Mouse (Mus musculus): ENCODE measurements at regions not wholly inside any gene's neighbourhood (a gene's known extent, or its start where the extent isn't known, plus 50 kb on each side); places are given as distances from the start of the nearest gene placed in this dataset.

DNA sequence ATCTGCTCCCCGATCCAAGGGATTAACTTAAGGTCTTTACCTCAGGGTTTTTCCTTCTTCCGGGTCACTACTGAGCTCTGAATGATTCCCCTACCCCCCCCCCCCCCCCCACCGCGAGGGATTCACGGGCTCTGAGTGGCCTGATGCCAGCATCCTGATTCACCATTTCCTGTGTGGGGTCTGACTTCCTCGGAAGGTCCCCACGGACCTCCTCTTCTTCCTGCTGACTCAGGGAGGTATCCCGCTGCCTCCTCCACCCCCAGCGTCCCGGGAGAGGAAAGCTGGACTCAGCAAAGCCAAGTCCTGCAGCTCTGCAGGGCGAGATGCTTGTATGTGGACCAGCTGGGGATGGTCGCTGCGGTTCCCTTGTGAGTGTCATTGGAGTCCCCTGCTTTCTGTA, 110.5 kb upstream of the Zfp217 start:
- no peak for DNase-seq (ENCODE audit: low spot score)

DNA sequence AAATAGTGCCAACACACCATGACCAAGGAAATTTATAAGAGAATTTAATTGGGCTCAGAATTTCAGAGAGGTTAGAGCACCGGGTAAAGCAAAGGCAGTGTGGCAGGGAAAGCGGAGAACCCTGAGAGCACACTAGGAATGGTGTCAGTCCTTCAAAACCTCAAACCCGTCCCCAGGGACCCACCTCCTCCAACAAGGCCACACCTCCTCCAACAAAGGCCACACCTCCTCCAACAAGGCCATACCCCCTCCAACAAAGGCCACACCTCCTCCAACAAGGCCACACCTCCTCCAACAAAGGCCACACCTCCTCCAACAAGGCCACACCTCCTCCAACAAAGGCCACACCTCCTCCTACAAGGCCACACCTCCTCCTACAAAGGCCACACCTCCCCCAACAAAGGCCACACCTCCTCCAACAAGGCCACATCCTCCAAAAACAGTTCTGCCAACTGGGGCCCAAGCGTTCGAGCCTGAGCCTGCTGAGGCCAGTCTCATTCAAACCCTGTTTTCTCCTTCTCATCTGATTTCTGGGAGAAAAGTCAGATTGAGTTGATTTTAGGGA, 109.8 kb upstream of the Zfp217 start:
- DNase-seq (ENCODE audit: low spot score): no peak

DNA sequence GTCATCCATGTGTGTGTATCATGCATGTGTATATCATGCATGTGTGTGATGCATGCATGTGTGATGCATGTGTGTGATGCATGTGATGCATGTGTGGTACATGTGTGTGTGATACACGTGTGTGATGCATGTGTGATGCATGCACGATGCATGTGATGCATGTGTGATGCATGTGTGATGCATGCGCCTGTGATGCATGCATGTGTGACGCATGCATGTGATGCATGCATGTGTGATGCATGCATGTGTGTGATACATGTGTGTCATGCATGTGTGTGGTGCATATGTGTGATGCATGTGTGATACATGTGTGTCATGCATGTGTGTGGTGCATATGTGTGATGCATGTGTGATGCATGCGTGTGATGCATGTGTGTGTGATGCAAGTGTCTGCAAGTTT, 108.1 kb upstream of the Zfp217 start:
- no peak for DNase-seq (ENCODE audit: low spot score)

GRCm38 (mm10) chr2:170255533-170255932, 107.6 kb upstream of the Zfp217 start:
- DNase-seq (ENCODE audit: low spot score): no peak

DNA sequence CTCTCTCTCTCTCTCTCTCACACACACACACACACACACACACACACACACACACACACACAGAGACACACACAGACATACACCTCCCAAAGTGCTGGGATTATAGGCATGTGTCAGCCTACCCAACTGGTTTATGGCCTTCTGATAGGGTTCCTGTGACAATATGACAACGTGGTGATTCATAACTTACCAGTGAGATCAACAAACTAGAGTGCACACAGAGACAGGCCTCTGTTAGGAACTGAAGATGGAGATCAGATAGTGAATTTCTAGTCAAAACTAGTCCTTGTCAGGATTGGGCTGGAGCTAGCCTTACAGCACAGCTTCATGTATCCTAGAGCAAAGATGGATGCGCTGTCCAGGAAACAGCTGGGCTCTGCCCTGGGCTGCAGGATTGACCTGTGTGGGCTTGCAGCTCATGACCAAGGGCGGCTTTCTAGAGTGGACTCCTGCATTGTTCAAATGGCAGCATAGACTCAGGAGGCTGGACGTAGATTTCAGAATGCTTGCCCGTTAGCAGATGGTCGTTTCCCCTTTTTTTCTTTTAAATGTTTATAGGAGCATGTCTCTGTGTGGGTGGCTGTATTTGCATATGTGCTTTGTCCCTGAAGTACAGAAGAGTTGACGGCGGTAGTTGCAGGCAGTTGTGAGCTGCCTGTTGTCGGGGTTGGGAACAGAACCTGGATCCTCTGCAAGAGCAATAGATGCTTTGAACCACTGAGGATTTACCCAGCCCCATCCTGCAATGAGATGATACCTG, 106.0 kb upstream of the Zfp217 start:
- no peak for DNase-seq (ENCODE audit: low spot score)

DNA sequence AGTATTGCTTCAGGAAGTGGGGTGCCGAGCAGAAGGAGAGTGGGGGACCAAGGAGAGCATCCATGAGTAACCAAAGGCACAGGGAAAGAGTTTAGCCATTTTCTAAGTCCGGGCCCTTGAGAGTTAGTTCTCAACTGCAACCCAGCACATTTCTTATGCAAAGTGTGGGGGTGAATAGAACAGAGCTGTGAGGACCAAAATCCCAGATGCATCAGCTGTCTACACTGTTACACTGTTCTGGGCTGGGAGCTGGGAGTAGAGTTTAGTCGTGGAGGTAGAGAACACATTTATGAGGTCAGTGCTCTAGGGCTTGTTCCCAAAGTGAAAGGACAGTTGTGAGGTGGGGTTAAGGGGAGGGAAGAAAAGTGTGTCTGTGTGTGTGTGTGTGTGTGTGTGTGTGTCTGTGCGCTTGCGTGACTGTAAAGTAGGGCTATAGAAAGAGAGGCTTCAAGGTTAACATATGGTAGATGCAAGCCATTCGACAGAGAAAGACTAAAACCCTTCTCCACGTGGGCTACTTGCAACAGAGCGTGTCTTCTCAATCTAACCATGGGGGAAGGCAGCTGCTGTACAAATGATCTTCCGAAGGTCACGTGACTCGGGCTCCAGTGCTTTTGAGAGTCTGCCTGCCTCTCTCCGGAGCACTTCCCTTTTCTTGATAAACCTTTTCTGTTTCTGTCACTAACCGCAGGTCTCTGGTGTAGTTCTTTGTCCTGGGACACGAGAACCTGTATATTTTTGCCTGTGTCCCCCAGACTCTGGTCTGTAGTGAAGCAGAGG, 104.5 kb upstream of the Zfp217 start:
- peak; percentile 33 for DNase-seq (ENCODE audit: low spot score)

- DNase-seq (ENCODE audit: low spot score): no peak
These were observed 102.8 kb upstream of the Zfp217 start for GRCm38 (mm10) chr2:170250680-170251079.

- DNase-seq (ENCODE audit: low spot score): no peak
These were observed 100.0 kb upstream of the Zfp217 start for GRCm38 (mm10) chr2:170247702-170248445.

- no peak for DNase-seq (ENCODE audit: low spot score)
These were observed 97.9 kb upstream of the Zfp217 start for GRCm38 (mm10) chr2:170245637-170246341.

GRCm38 (mm10) chr2:170244108-170244507, 96.2 kb upstream of the Zfp217 start:
- no peak for DNase-seq (ENCODE audit: low spot score)

DNA sequence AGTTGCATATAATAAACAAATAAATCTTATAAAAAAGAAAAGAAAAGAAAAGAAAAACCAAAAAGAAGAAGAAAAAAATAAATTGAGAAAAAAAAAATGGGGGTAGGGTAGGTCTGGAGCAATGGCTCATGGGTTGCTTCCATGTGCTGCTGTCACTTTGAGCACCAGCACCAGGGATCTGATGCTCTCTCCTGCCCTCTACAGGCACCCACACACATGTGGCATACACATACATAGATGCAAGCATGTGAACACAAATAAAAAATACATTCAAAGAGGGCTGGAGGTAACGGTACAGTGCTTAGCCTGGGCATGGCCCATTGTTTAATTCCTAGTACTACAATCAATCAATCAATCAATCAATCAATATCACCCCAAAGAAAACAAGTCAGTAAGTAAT, 90.1 kb upstream of the Zfp217 start:
- no peak for DNase-seq (ENCODE audit: low spot score)

DNA sequence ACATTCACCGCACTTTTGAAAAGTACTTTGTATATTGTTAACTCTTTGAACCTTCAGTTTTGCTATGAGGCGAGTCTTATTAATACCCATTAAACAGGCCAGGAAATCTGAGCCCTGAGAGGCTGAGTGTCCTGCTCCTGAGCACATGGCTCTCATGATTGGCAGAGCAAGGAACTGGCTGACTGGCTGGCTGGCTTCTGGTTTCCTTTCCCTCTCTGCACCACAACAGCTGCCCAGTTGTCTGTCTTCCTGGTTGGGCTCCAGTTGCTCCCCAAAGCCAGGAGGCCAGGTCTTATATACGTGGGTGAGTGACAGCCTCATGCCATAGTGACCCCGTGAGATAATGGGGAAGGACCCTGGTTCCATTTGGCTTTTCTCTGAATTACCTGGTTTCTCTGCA, 85.5 kb upstream of the Zfp217 start:
- no peak for DNase-seq (ENCODE audit: low spot score)

- no peak for DNase-seq (ENCODE audit: low spot score)
These were observed 81.7 kb upstream of the Zfp217 start for GRCm38 (mm10) chr2:170229461-170230080.

DNA sequence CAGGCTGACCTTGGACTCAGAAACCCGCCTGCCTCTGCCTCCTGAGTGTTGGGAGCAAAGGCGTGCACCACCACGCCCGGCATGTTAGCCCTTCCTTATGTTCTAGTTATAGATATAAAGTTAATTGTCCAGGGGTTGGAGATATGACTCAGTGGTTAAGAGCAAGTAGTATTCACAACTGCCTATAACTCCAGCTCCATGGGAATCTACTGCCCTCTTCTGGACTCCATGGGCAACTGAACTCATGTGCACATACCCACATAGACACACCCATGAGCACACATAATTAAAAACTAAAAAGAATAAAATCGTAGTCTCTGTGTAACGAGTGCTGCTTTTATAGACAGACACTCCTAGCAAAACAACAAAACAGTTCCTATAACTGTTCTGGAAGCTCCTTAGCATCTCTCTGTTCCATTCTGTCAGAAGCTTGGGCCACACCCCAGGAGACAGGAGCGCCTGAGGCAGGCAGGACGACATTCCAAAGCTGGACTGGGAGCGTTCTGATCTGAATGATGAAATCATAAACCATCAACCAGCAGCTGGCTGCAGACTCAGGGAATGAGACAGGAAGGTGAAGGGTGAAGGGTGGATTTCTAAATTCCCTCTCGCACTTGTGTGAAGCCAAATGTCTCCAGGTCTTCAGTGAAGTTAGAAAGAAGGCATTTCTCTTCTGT, 80.6 kb upstream of the Zfp217 start:
- no peak for DNase-seq (ENCODE audit: low spot score)

DNA sequence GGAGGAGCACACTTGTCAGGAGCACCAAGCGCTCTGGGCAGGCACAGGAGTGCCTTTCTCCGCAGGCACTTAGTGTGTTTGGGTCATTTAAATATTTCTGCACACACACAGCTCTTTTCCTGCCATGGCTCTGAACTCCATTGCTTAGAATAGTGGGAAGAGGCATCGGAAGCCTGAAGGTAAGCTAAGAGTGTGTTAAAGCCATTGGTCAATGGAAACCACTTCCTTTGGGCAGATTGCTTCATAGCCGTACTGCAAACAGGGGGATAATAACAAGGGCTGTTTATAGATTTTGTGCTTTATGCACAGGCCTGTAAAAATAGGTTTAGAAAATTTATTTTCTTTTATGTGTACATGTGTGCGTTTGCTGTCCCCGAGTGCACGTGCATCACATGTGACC, 76.0 kb upstream of the Zfp217 start:
- no peak for DNase-seq (ENCODE audit: low spot score)

- peak; percentile 48 for DNase-seq (ENCODE audit: low spot score)
These were observed 74.9 kb upstream of the Zfp217 start for GRCm38 (mm10) chr2:170222819-170223218.

DNA sequence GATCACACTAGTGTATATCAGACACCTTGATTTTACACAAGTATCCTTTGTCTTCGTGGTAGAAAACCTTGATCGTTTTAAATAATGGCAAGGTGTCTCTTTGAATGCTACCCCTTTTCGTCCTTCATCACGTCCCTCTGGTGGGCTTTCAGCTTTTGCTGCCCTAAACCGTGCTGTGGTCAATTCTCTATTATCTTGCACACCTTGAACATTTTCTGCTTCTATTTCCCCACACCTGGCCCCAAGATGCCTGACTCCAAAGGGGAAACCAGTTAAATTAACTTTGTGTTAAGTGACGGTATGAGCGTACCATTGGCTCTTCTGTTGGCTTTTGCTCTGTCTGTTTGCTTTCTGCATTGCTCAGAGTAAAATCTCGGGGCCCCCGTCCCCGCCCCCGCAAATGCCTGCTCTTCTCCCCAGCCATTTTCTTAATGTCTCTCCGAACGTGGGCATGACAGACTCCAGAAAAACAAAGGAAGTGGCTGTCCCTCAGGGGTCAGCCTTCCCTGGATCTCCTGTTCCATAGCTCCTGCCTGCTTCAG, 74.2 kb upstream of the Zfp217 start:
- DNase-seq (ENCODE audit: low spot score): no peak

DNA sequence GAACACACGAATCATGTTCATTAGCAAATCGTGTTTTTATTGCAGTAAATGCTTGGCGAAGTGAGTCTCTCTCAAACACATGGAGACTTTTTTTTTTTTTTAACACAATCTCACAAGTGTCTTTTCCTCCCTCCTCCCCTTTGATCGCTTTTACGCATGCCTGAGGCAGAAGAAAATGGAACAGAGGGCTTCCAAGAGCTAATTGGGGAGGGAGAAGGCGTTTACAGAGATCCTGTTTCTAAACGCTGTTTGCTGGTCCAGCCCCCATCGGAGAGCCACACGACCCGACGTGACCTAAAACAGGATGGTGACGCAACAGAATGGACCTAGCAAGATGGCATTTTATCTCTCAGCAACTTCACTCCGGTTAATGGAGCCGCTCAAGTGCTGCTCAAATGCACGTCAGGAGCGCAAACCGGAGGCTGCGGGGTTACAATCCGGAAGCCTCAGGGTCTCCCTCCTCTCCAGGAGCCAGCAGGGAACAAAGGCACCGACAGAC, 73.0 kb upstream of the Zfp217 start:
- peak; percentile 65 for DNase-seq (ENCODE audit: low spot score)

GRCm38 (mm10) chr2:170220443-170220842, 72.5 kb upstream of the Zfp217 start:
- DNase-seq (ENCODE audit: low spot score): no peak

All from c-Kit-positive CD71-positive TER-119-positive erythroid progenitor cells, embryonic 14.5 days (primary cell).